Mouse (Mus musculus) splenic B cell, adult 2 months (primary cell): ENCODE data around the gene Man2a1.

ENCODE experiments used
- DNase-seq: peaks from one replicate; pipeline ENCODE4 v3.0.0-alpha.2; 2011; ENCODE audit warnings: low read depth, low spot score
- H3K27me3 ChIP-seq: 2 replicates; pipeline ENCODE4 v1.6.1; 2012; ENCODE audit warnings: mild to moderate bottlenecking, low read length, moderate library complexity, mixed read lengths; ENCODE audit not compliant: control insufficient read depth, poor library complexity, insufficient read depth, severe bottlenecking
- H3K36me3 ChIP-seq: 2 replicates; pipeline ENCODE4 v1.6.1; 2012; ENCODE audit warnings: mild to moderate bottlenecking, low read length, moderate library complexity, mixed read lengths; ENCODE audit not compliant: control insufficient read depth, poor library complexity, insufficient read depth, severe bottlenecking

The Man2a1 gene

DNA sequence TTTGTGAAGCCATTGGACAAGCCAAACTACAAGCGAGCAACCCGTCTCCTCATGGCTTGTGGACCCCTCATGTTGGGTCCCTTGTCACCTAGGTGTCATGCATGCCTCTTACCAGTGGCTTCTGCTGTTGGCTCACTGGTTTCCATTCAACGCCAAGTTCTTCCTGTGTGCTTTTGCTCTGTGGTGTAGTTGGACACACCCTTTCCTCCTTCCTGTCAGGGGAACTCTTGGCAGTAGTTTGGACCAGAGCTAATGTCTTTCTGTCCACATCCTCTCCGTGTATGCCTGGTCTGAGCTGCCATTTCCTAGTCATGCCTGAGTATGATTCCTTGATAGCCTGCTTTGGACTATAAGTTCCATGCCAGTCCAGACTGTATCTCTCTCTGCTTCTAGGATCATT lies 135.0 kb downstream of the Man2a1 start:
- Histone ChIP-seq H3K36me3 (peaks cover 17% of the 10 kb centered on the region), H3K27me3 (no peaks in the 10 kb centered on the region)
- DNase-seq: no peak

DNA sequence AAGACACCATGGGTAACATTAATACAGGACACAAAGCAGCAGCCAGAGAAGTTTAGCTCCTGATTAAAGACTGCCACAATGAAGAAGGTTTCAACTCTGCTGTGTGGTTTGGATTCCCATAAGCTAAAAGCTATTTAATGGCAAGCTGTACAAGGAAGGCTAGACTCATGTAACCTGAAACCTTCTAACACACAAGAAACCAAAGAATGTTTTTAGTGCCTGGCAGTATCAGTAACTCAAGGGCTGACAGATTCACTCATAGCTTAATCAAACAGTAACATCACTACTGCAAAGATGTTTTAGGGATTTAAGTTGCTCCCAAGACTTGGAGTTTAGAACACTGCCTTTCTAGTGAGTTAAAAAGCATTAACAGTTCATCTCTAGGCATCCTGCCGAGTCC lies 137.4 kb downstream of the Man2a1 start:
- DNase-seq: no peak
- Histone ChIP-seq H3K27me3 (no peaks in the 10 kb centered on the region), H3K36me3 (peaks cover 27% of the 10 kb centered on the region)

DNA sequence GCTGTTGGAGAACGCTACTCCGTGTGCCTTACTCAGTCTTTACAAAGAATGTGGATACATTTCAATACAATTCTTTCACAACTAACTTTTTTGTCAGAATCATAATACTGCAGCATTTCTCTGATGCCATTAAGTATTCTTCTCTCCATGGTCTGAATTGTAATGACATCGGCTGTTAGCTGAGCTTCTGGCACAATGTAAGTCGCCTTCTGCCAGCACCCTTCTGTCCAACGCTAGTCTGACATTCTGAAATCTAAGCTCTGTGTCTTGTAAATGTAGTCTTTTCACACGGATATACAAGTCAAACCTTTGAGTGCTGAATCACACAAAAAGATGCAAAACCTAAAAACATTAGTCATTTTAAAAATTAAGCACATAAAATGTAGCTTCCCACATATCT lies 138.6 kb downstream of the Man2a1 start:
- no peaks in the 10 kb centered on the region for H3K27me3 ChIP-seq
- peaks cover 34% of the 10 kb centered on the region for H3K36me3 ChIP-seq
- DNase-seq: no peak

DNA sequence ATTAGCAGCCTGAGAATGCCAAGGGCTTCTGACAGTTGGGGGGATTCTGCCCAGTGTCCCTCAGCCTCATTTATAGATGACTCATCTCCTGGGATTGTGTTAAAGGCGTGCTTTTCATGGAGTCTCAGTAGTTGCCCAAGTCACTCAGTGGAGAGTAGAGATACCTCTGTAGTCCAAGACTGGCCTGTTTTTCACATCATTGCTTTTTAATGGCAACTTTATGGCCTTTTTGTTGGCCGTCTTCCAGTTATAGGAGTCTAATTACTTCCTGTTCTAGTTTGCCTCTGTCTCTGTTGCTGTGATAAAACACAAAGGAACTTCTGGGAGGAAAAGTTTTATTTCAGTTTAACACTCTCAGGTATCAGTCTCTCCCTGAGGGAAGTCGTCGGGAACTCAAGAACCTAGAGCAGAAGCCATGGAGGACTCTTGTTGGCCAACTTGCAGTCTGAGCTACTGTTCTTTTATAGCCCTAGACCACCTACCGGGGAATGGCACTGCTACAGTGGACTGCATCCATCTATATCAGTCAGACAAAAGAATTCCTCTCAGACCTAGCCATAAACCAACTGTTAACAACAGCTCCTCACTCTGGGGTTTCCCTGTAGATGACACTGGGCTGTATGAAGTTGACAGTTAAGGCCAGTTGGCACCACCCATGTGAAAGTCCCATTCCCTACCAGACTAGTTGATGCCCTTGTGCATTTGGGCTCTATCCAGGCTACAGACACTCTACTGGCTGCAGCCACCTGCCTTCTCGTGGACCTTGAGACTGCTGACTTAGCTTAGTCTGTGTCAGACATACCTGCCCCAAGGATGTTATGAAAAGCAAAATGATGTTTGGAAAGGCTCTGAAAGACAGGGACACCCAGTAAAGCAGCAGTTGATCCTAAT lies 142.4 kb downstream of the Man2a1 start:
- no peaks in the 10 kb centered on the region for H3K27me3 ChIP-seq
- H3K36me3 ChIP-seq: peaks cover 34% of the 10 kb centered on the region
- DNase-seq: no peak

DNA sequence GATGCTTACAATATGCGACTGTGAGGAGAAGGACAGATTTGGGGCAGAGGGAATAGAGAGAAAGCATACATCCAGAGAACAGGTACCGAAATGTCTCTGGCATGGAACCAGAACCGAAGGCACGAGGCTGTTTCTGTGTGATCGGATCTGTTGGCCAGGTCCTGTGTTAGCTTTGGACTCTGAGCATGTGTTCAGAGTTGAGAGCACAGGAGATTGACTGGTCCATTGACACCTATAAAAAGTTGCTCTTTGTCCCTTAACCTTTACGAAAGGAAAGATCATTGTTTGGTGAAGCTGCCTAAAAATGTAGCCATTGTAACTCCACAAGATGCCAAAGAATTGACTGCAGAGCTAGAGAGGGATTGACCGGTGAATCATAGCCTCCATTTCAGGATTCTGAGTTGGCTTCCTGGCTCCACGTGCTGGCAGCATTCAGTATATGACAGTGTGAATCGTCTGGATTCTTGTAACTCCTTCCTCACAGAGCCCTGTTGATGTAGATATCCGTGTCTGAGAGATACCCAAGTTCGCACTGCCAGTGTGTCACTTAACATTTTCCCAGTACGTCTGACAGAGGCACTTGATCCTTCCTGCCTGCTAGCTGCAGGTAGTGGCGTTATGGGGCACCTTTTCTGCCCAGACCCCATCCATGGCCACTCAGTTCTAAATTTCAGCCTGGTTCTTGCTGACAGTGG lies 143.2 kb downstream of the Man2a1 start:
- peaks cover 34% of the 10 kb centered on the region for H3K36me3 ChIP-seq
- no peak for DNase-seq
- no peaks in the 10 kb centered on the region for H3K27me3 ChIP-seq

DNA sequence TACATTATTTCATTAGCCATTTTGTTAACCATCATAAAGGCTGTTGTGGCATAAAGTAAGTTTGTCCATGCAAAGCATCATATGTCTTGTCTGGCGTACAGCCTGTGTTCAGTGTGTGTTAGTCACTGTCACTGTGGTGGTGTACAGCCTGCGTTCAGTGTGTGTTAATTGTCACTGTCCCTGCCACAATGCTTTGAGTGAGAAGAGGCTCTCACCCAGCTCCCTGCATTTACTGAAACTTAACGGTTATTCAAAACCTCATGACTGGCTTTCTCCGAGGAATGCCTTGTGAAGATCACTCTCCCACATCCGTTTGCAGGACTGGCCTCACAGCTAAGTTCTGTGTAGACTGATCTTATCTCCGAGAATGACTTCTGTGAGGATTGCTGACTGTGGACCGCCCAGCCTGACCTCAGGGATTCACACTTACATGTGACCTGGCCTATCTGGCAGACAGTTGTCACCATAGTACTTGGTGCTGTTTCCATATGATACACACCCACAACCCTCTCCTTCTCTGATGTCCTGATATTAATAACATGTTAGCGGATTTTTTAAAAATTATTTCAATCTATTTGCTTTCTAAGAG lies 146.2 kb downstream of the Man2a1 start:
- no peak for DNase-seq
- Histone ChIP-seq H3K36me3 (peaks cover 21% of the 10 kb centered on the region), H3K27me3 (no peaks in the 10 kb centered on the region)

DNA sequence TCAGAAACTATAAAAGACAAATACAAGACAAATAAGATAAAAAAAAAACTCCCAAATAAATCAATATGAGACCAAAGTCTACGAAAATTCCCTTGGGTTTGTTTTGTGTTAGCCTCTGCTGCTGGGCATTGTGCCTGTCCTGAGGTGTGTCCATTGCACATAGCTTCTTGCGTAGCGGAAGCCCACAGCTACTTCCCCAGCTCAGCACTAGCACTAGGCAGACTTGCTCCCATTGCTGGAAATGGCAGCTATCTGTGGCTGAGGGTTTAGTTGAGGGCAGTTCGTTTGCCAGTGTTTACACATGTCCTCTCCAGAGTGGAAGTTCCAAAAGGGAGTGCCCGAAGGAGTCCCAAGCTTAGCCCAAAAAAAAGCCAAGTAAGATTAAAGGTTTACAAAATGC lies 146.9 kb downstream of the Man2a1 start:
- peaks cover 17% of the 10 kb centered on the region for H3K36me3 ChIP-seq
- no peak for DNase-seq
- H3K27me3 ChIP-seq: no peaks in the 10 kb centered on the region

DNA sequence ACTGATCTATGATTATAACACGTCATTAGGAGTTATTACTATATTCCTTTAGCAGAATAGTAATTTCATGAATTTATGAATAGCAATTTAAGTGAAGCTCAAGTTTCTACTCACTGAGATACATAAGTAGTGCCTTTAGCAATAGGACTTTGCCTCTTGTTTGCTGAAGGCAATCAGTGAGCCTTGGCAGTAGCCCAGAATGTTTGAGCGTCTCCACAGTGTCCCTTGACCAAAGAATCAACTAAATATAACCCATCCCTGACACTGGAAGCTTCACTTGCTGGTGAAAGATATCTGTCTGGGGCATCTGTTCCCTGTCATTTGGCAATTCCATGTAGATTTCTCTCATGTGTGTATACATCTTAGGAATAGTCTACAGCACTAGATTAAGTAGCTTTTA lies 147.6 kb downstream of the Man2a1 start:
- H3K27me3 ChIP-seq: no peaks in the 10 kb centered on the region
- no peak for DNase-seq
- peaks cover 14% of the 10 kb centered on the region for H3K36me3 ChIP-seq

DNA sequence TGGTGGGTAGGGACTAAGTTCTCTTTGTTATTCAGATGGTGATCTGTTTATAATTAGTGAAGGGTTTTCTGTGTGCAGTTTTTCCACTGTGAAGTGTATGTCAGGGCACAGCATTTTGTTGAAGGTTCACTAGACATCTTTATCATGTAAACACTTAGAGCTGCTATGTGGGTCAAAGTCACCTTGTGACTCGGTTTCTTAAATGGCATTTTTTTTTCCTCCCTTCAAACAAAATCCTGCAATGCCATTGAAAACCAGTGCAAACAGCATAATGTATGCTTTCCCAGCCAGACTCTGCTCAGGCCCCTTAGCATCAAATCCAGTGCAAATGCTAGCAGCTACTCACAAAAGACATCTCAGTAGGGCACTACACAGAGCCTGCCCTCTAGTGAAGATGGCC lies 148.6 kb downstream of the Man2a1 start:
- peaks cover 8% of the 10 kb centered on the region for H3K36me3 ChIP-seq
- H3K27me3 ChIP-seq: no peaks in the 10 kb centered on the region
- no peak for DNase-seq

DNA sequence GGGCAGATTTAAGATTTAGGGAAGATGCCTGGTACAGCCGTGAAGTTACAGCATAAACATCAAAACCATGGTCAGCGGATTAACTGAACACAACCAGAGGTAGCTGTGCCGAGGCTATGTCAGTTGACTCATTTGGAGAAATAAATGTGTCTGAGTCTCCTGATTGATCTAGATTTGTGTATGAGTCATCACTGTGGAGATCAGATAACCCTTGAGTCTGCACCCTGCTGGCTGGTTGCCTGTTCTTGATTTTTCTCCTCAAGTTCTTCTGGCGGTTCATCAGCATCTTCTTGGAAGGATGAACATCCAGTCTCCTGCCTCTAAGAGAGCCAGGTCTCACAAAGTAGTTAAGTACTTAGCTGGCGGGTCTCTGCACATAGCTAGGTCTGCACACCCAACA lies 150.7 kb downstream of the Man2a1 start:
- Histone ChIP-seq H3K36me3 (peaks cover 3% of the 10 kb centered on the region; the same call in 1 of the 2 replicates), H3K27me3 (no peaks in the 10 kb centered on the region)
- no peak for DNase-seq

DNA sequence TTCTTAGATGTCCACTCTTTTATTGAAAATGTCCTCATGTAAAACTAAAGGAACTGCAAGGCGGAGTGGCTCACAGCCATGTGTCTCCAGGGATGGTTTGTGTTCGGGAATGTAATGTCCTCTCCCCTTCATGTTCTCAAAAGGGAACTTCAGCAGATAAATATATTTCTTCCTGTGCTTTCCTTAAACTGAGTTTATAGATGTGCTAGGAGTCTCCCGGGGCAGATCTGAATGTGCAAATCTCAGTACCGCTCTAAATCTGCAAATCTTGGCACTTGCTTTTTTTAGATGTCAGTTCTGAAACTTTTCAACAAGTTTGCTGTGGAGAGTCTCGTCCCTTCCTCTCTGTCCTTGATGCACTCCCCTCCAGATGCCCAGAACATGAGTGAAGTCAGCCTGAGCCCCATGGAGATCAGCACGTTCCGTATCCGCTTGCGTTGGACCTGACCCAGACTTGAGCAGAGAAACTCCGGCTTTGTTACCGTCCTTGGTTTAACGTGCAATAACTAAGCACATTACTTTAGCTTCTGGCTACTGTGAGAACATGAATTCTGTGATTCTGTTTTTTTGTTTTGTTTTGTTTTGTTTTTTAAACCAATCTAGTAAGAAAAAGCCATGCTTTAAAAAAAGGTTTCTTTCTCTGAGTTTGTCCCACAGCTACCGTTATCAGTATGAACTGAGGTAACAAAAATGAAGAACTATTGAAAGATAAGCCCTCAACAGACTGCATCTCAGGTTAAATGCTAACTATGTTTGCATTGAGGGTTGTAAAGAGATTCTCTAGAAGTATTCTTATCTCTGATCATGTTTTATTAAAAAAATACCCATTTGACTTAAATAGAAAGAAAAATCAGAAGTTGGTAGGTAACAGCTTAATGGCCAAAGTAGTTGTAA lies 151.8 kb downstream of the Man2a1 start:
- H3K36me3 ChIP-seq: peaks cover 3% of the 10 kb centered on the region; the same call in 1 of the 2 replicates
- no peaks in the 10 kb centered on the region for H3K27me3 ChIP-seq
- no peak for DNase-seq

DNA sequence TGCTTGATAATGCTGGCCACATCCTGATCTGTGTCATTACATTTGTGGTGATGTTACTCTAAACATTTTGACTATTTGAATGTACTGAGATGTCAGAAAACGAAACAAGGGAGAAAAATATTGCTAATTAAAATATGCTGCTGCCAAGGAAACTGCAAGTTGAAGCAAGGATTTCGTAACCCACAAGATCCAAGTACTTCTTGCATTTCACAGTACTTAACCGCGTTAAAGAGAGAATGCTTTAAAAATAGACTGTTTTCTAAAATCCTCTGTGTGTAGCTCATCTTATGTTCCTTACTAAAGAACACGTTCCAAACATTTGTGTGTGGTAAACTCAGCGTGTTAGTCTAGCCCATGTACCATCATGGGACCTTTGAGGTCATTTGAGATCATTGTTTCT lies 153.0 kb downstream of the Man2a1 start:
- Histone ChIP-seq H3K36me3 (peaks cover 3% of the 10 kb centered on the region; the same call in 1 of the 2 replicates), H3K27me3 (no peaks in the 10 kb centered on the region)
- peak; percentile 12 for DNase-seq

DNA sequence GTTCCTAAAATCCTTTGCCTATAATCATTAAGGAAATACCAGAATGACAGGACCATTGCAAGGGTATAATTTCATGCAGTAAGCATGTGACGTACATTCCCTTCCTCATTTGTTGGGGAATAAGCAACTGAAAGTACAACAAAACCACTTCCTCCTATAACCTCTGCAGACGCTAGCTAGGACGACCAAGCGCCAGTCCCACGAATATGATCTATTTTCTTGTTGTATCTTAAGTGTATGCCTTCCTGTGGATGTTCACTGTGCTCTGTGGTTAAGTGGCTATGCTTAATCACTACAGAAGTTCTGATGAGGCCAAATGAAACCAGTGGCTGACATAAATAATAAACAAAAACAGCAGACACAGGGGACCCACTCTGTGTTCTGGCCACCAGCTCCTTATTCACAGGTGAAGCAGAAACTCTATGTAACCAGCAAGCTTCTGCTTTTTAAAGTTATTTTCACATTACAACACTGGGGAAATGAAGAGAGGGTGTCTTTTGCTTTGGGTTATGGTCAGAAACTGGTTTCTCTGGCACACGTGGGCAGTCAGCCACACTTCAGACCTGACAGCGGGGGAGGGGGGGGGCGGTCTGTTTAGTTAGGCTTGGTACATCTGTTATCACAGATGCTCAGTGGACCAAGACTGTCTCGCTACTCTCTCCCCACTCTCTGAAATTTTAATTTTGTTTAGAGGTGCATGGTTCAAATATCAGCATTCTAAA lies 153.8 kb downstream of the Man2a1 start:
- Histone ChIP-seq H3K27me3 (no peaks in the 10 kb centered on the region), H3K36me3 (peaks cover 3% of the 10 kb centered on the region; the same call in 1 of the 2 replicates)
- peak; percentile 81 for DNase-seq

DNA sequence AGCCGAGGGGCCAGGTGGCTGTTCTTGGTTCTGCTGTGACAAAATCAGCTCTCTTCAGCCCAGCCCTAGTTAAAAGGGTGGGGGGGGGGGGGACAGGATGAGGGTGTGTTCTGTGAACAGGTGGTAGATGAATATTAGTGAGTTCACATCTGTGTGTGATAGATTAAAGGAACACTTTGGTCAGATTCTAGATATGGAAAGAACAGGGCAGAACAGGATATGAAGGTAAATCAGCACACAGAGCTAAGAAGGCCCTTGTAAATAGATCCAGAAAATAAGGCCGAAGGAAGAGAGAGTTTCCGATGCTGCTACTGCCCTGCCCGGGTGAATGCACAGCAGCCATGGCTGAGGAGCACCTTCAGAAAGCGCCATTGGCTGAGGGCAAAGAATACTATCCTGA lies 154.7 kb downstream of the Man2a1 start:
- DNase-seq: peak; percentile 53
- H3K36me3 ChIP-seq: peaks cover 3% of the 10 kb centered on the region; the same call in 1 of the 2 replicates
- no peaks in the 10 kb centered on the region for H3K27me3 ChIP-seq
